Mouse (Mus musculus) testis, postnatal 14 days (tissue): ENCODE measurements at regions not wholly inside any gene's neighbourhood (a gene's known extent, or its start where the extent isn't known, plus 50 kb on each side); places are given as distances from the start of the nearest gene placed in this dataset.
A peak's percentile ranks its signal among the peaks of the same experiment; 100 is the strongest.

Experiments
- DNase-seq: peaks from one replicate; pipeline ENCODE4 v3.0.0; 2021; ENCODE audit warnings: low spot score

- DNase-seq, result no peak
Measured at GRCm38 (mm10) chr5:33512253-33512884, 78.6 kb upstream of the Nkx1-1 start.

DNA sequence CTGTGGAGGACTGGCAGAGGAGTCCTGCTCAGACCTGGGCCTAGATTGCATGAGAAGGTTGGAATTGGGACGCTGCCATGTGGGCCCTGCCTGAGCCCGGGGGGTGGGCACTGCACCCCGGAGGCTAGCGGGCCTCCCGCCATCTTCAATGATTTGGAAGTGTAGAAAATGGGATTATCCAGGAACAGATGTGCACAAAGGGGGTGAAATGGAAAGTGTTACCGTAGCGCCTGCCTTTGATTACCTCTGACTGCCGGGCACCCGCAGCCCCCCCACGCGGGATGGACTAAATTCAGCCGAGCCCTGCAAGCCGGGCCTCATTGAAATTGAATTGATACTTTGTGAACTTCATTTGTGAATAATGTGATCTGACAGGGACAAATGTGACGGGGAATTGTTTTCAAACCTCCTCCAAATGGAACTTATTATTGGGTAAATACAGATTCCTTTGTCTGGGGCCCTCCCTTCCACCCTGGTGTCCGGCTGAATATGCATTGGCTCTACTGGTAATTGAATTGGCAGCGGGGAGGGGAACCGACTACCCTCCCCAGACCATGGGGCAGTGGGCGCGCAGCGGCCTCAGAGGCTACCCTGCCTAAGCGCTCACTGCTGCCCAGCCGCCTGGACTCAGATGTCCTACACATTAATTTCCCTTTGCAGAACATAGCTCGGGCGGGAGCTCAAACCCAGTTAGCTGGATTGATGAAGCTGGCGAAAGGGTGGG lies 77.9 kb upstream of the Nkx1-1 start:
- no peak for DNase-seq

GRCm38 (mm10) chr5:33505786-33506185 lies 72.0 kb upstream of the Nkx1-1 start:
- DNase-seq, result no peak

- no peak for DNase-seq
Measured at GRCm38 (mm10) chr5:33501735-33502495, 68.1 kb upstream of the Nkx1-1 start.

- DNase-seq, result peak; percentile 62
Measured at GRCm38 (mm10) chr5:33501211-33501610, 67.4 kb upstream of the Nkx1-1 start.

- peak; percentile 65 for DNase-seq
Measured at GRCm38 (mm10) chr5:33495900-33496529, 62.2 kb upstream of the Nkx1-1 start.

DNA sequence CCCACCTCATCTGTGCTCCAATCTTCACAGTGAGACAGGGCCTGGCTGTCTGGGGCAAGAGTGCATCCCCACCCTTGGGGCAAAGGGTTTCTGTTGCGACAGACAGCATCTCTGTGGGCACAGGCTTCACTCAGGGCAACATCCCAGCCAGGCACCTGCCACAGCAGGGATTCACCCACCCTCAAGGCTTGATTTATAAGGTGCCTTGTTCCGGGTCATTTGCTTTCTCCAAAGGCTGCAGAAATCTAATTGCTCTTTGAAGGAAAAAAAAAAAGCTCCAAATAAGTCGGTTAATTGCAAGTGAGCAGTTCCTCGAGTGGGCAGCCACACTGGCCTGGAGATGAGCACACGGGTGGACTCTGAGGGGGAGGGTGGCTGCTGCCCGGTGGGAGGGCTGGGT lies 61.5 kb upstream of the Nkx1-1 start:
- no peak for DNase-seq

GRCm38 (mm10) chr5:33492604-33493315 lies 59.0 kb upstream of the Nkx1-1 start:
- no peak for DNase-seq

- no peak for DNase-seq
Measured at GRCm38 (mm10) chr5:33489286-33489685, 55.5 kb upstream of the Nkx1-1 start.

- no peak for DNase-seq
Measured at GRCm38 (mm10) chr5:33488152-33488561, 54.4 kb upstream of the Nkx1-1 start.

DNA sequence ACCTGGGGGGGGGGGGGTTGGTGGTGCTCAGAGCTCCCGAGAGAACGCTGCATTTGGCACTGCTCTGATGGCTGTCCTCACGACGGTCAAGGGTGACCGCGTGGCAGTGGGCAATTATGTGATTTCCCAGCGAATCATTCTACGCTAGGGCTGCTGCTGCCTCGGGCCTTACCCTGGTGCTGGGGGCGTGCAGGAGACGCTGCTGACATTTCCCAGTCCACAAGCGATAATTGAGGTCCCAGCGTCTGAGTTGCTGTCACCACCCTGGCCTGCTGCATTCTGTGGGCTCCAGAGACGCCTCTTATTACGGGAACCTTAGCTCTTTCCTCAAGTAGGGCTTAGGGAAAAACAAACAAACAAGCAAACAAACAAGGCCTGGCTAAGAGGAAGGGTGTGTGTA lies 52.0 kb upstream of the Nkx1-1 start:
- no peak for DNase-seq
